In genomic region chr2:136108124-136109037, GRCm38 (mm10) we compare ENCODE assay signal across 9 mouse cellular contexts. TPM values are rescaled to one million over a fixed set of nuclear protein-coding genes. Genes with fewer than 3 reads are reported as not detected.
DNase-seq lines count a peak whose midpoint lies in the region; ATAC-seq lines count a peak whose summit lies in the region.
"Had no signal": no experiment of that assay in that cellular context is flagged by ENCODE, and none has a peak within 500 bp of the region (broad histone marks: within the 10 kb centered on the region; RNA-seq: fewer than 3 reads in every experiment).

No protein-coding gene starts in this region.

- H3K4me1 ChIP-seq in kidney, embryonic 14.5 days (ENCODE audit: control insufficient read depth, insufficient read depth, low read length) = no peaks in the 10 kb centered on the region
- H3K4me1 ChIP-seq in hindbrain, embryonic 14.5 days (replicated peaks; ENCODE audit: control insufficient read depth, insufficient read depth, low read length) = peaks cover 38% of the 10 kb centered on the region
- H3K4me1 ChIP-seq in neural tube, embryonic 14.5 days (ENCODE audit: control insufficient read depth, insufficient read depth, low read length) = peaks cover 36% of the 10 kb centered on the region
- H3K4me1 ChIP-seq: lung, embryonic 15.5 days had no signal

- H3K9ac ChIP-seq in kidney, embryonic 14.5 days (ENCODE audit: low read depth, low read length) = no peak overlapping the region
- peak overlapping the region; percentile 46 for H3K9ac ChIP-seq in hindbrain, embryonic 14.5 days
- H3K9ac ChIP-seq in neural tube, embryonic 14.5 days (replicated peaks; ENCODE audit: low read depth, low read length) = peak overlapping the region; percentile 59
- H3K9ac ChIP-seq: lung, embryonic 15.5 days had no signal

- H3K4me3 ChIP-seq in kidney, embryonic 14.5 days (ENCODE audit: low read length) = no peak overlapping the region
- no peak overlapping the region for H3K4me3 ChIP-seq in hindbrain, embryonic 14.5 days (replicated peaks; ENCODE audit: low read length)
- H3K4me3 ChIP-seq in neural tube, embryonic 14.5 days (ENCODE audit: low read depth, low read length) = no peak overlapping the region
- H3K4me3 ChIP-seq: lung, embryonic 15.5 days had no signal

- intact Hi-C loops in heart, postnatal 36 days (cut with DNase I) = no loop called here

- H3K9me3 ChIP-seq in kidney, embryonic 14.5 days (ENCODE audit: control insufficient read depth, low read length) = no peaks in the 10 kb centered on the region
- H3K9me3 ChIP-seq in hindbrain, embryonic 14.5 days (ENCODE audit: control insufficient read depth, low read length) = no peaks in the 10 kb centered on the region
- H3K9me3 ChIP-seq in neural tube, embryonic 14.5 days (ENCODE audit: control insufficient read depth, low read length) = no peaks in the 10 kb centered on the region
- H3K9me3 ChIP-seq: lung, embryonic 15.5 days had no signal

- 28% methylated on average over 6 of the region's 6 CpGs for WGBS in kidney, embryonic 14.5 days
- 9% methylated on average over 6 of the region's 6 CpGs for WGBS in hindbrain, embryonic 14.5 days
- 3% methylated on average over 6 of the region's 6 CpGs for WGBS in neural tube, embryonic 14.5 days

- H3K4me2 ChIP-seq in kidney, embryonic 14.5 days (replicated peaks; ENCODE audit: low read depth, low read length) = no peak overlapping the region
- H3K4me2 ChIP-seq in hindbrain, embryonic 14.5 days (replicated peaks) = peak overlapping the region; percentile 35
- peak overlapping the region; percentile 18; the same call in 1 of the 2 replicates for H3K4me2 ChIP-seq in neural tube, embryonic 14.5 days (ENCODE audit: low read depth, low read length)
- H3K4me2 ChIP-seq: lung, embryonic 15.5 days had no signal

- H3K27ac ChIP-seq in kidney, embryonic 14.5 days (ENCODE audit: low read depth, low read length) = no peak overlapping the region
- H3K27ac ChIP-seq in hindbrain, embryonic 14.5 days = peak overlapping the region; percentile 98
- H3K27ac ChIP-seq in neural tube, embryonic 14.5 days (ENCODE audit: low read depth, low read length) = peak overlapping the region; percentile 96
- H3K27ac ChIP-seq: lung, embryonic 15.5 days had no signal

- no peaks in the 10 kb centered on the region for H3K27me3 ChIP-seq in kidney, embryonic 14.5 days (ENCODE audit: control insufficient read depth, insufficient read depth, low read length)
- no peaks in the 10 kb centered on the region for H3K27me3 ChIP-seq in hindbrain, embryonic 14.5 days (ENCODE audit: control insufficient read depth, insufficient read depth, low read length)
- H3K27me3 ChIP-seq in neural tube, embryonic 14.5 days (ENCODE audit: control insufficient read depth, insufficient read depth, low read length) = no peaks in the 10 kb centered on the region
- H3K27me3 ChIP-seq: lung, embryonic 15.5 days had no signal

- H3K36me3 ChIP-seq in kidney, embryonic 14.5 days (ENCODE audit: control insufficient read depth, insufficient read depth, low read length) = no peaks in the 10 kb centered on the region
- no peaks in the 10 kb centered on the region for H3K36me3 ChIP-seq in hindbrain, embryonic 14.5 days (replicated peaks; ENCODE audit: control insufficient read depth, insufficient read depth)
- H3K36me3 ChIP-seq in neural tube, embryonic 14.5 days (ENCODE audit: control insufficient read depth, insufficient read depth, low read length) = no peaks in the 10 kb centered on the region
- H3K36me3 ChIP-seq: lung, embryonic 15.5 days had no signal

- peak; percentile 80; the same call in 1 of the 2 replicates for ATAC-seq in kidney, embryonic 14.5 days (ENCODE audit: low FRiP score, low TSS enrichment)
- peak; percentile 88 for ATAC-seq in hindbrain, embryonic 14.5 days (ENCODE audit: low FRiP score)
- peak; percentile 94 for ATAC-seq in neural tube, embryonic 14.5 days (ENCODE audit: low read depth)

- no peak for DNase-seq in kidney, postnatal 25 days
- peak; percentile 51 for DNase-seq in embryo, embryonic 10 days (ENCODE audit: low spot score)
- DNase-seq in hindbrain, embryonic 14.5 days (ENCODE audit: low spot score) = peak; percentile 86
- no peak for DNase-seq in testis, postnatal 14 days (ENCODE audit: low spot score)
- no peak for DNase-seq in heart, postnatal 36 days
- DNase-seq in urinary bladder, adult 2 months (ENCODE audit: low spot score) = no peak

RNA-seq across cellular contexts. Expression of gene Lamp5, which starts 56.3 kb away (rescaled TPM):
- 5.5 and 5.7 TPM in 2 replicates for polyA plus RNA-seq in kidney, embryonic 14.5 days (2014; fragmentation: Nextera tagmentation; extraction: Ambion mirVana)
- 227 and 267 TPM in 2 replicates for polyA plus RNA-seq in hindbrain, embryonic 14.5 days (2014; fragmentation: Nextera tagmentation; extraction: Ambion mirVana)
- 351 and 352 TPM in 2 replicates for polyA plus RNA-seq in neural tube, embryonic 14.5 days (2014; fragmentation: Nextera tagmentation; extraction: Ambion mirVana)
- total RNA-seq in heart, postnatal 36 days (2021) = not detected
- not detected in 2 replicates for polyA plus RNA-seq in urinary bladder, adult 2 months (2012; rRNA removed)

Comparison
In these comparisons a context has a peak if more than half of its experiments do, and no peak if none do; other contexts are left out.
1. DNase-seq: peak in embryo, embryonic 10 days (single experiment) and hindbrain, embryonic 14.5 days (single experiment); none in kidney, postnatal 25 days (0 of 2), testis, postnatal 14 days (single experiment), heart, postnatal 36 days (0 of 2) and urinary bladder, adult 2 months (single experiment).
2. RNA of gene Lamp5, which starts 56.3 kb away (polyA plus RNA-seq): 351 to 352 TPM in neural tube, embryonic 14.5 days and 227 to 267 TPM in hindbrain, embryonic 14.5 days; 5.5 to 5.7 TPM in kidney, embryonic 14.5 days and not detected in urinary bladder, adult 2 months; every median in the first group is over 10 times any median in the second.
3. Peak in every context shown above with its lines, with median percentiles within 50 percentile points of each other: ATAC-seq.